Mouse (Mus musculus): ENCODE results near the gene Rassf3. TPM values are rescaled to one million over a fixed set of nuclear protein-coding genes. Genes with fewer than 3 reads are reported as not detected.

The Rassf3 gene
- total RNA-seq (2021), result 10 to 100 TPM; 47.9 to 49.1 TPM
- long read RNA-seq, experiment 1, transcript Rassf3-201 (5 exons, 3,522 nt), result major isoform, 75 of 97 reads
- long read RNA-seq, experiment 1, partial matches to known transcripts, result 6 of 97 reads
- long read RNA-seq, experiment 1, other reads (novel, unspliced or antisense), result 16 of 97 reads
- long read RNA-seq, experiment 2, transcript Rassf3-201 (5 exons, 3,522 nt), result major isoform, 47 of 64 reads
- long read RNA-seq, experiment 2, partial matches to known transcripts, result 1 of 64 reads
- long read RNA-seq, experiment 2, other reads (novel, unspliced or antisense), result 16 of 64 reads

DNA sequence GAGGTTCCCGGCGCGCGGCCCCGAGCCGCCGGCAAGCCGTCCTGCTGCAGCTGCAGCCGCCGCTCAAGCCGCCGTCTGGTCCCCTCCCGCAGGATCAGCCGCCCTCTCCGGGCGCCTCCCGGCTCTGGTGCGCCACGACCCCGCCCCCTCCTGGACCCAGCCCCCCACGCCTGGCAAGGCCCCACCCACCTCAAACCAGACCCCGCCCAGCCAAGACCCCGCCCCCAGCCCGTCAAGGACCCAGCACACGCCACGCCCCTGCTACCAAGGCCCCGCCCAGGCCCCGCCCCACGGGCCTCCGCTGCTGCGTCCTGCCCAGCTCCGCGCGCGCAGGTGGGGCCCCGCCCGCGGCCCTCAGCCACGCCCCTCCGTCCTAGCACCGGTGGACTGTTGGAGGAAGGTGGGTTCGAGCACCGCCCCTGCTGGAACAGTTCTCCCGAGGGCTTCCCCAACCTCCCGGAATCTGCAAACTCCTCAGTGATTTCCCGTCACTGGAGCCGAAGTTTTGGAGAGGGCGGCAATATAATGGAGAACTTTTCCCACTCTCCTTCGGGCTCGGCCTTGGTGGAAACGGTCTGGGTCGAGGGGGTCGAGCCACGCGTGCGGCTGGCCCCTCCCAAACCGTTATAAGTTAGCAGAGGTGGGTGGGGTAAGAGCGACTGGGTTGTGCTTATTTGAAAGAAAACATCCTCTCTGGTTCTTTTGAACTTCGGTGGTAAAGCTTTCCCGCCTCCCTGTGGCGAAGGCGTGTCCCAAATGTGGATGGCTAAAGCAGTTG lies at the start of gene Rassf3:
Gene Rassf3, minus strand, starts transcription at position 158 of the 778 bp plus-strand sequence.
- peak; percentile 100 for DNase-seq

DNA sequence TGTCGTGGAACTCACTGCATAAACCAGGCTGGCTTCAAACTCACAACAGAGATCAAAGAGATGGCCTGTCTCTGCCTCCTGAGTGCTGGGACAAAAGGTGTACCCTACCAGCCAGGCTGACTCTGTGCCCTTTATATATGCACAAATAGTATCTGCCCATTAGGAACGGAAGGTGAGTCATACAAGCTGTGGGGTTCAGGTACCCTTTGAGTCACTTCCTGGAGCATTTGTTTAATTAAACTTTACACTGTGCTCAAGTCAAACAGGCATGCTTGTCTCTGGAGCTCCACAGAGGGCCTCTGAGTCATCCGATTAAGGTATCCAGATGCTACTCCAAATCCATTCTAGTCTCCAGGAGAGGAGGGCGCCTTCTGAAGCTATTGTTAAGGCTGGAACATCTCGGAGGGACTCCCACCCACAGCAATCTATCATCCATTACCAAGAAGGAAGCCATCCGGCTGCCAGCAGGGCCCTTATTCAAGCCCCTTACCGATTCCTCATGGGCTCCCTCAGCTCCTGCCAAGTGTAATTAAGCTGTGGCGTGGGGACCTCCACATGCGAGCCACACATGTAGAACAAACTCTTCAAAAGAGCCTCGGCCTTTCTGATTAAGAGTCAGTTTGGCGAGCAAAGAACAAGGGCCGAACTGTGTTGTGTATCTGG lies 44.9 kb upstream of the Rassf3 start:
- DNase-seq, result no peak

DNA sequence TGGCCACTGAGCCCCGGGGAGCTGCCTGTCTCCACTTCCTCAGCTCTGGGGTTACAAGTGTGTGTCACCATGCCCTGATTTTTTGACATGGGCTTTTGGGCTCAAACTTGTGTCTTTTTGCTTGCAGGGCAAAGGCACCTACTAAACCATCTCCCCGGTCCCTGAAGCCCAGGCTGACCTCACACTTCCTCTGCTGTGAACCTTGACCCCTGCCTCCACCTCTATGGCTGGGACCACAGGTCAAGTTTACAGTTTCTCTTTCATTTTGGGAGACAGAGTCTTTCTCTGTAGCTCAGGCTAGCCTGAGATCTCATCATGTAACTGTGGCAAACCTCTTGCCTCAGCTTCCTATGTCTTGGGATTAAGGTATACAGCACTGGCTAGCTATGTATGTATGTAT lies 43.6 kb upstream of the Rassf3 start:
- DNase-seq, result no peak

DNA sequence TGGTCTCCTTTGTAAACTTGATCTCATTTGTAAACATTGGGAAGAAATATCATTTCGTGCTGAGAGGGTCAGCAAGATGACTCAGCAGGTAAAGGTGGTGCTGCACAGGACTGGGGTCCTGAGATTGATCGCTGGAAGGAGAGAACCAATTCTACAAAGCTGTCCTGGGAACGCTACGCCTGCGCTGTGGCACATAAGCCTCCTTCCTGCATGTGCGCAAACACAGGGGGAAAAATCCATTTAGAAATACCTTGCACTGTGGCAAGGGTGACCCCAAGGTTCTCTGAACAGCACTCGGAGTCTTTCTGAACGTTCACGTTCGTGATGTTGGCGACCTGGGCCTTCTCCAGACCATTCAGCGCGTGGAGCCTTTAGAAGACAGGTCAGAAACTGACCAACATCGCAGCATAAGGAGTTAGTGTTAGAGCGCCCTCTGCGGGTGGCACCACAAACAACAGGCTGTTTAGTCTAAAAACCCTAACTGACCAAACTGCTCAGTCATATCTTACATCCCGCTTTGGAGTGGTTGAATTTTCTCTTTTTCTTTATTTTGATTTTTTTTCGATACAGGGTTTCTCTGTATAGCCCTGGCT lies 40.0 kb upstream of the Rassf3 start:
- DNase-seq, result peak; percentile 91

DNA sequence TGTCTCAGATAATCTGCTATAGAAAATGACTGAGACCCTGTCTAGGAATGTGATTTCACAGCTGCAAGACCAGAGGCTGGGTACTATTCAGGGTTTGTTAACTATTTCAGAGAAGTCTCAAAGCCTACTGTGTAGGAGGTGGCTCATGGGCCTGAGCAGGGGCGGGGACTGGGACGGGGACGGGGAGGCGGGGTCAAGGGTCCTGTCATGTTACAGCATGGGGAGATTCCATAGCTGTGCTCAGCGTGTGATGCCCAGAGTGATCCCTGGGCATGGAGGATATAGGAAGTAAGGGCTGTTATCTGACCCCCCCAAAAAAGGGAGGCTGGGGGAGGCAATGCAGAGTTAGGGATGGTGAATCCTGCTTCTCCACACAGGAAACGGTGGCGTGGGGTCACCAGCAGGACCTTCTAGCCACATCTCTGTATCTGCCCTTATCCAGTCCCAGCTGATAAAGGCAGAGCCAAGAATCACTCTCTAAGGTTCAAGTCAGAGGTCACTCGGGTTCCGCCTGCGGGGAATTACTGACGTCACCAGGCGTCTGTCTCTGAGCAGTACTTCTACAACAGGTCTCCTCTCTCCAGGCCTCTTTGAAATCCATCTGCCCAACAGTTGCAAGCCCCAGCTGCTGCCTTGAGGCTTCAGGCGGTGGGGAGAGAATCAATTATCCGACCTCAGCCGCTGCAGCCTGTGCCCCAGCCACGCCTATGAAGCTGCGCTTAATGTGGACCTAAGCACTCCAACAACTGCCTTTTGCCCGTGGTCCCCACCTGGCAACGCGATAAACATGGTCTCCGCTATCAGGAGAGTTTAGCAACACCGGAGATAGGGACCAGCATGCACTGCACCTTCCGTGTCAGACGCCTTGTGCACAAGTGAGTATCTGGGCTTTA lies 33.9 kb upstream of the Rassf3 start:
- peak; percentile 66 for DNase-seq

DNA sequence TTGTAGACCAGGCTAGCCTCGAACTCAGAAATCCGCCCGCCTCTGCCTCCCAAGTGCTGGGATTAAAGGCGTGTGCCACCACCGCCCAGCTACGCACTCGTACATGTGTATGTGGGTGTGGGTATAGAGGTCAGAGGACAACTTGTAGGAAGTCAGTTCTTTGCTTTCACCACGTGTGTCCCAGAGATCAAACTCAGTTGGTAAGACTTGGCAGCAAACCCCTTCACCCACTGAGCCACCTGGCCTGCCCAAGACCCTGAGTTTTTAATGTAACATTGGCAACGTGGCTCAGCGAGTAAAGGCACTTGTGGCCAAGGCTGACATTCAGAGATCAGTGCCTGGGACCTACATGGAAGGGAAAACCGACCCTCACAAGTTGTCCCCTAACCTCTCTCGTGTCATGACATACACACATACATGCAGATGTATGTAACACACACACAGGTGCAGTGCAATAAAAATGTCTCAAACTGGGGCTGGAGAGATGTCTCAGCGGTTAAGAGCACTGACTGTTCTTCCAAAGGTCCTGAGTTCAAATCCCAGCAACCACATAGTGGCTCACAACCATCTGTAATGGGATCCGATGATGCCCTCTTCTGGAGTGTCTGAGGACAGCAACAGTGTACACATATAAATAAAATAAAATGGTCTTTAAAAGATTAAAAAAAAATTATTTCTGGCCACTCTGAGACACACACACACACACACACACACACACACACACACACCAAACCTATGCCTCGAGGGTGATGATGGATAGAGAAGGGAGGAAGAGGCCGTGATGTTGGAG lies 31.8 kb upstream of the Rassf3 start:
- DNase-seq, result no peak

DNA sequence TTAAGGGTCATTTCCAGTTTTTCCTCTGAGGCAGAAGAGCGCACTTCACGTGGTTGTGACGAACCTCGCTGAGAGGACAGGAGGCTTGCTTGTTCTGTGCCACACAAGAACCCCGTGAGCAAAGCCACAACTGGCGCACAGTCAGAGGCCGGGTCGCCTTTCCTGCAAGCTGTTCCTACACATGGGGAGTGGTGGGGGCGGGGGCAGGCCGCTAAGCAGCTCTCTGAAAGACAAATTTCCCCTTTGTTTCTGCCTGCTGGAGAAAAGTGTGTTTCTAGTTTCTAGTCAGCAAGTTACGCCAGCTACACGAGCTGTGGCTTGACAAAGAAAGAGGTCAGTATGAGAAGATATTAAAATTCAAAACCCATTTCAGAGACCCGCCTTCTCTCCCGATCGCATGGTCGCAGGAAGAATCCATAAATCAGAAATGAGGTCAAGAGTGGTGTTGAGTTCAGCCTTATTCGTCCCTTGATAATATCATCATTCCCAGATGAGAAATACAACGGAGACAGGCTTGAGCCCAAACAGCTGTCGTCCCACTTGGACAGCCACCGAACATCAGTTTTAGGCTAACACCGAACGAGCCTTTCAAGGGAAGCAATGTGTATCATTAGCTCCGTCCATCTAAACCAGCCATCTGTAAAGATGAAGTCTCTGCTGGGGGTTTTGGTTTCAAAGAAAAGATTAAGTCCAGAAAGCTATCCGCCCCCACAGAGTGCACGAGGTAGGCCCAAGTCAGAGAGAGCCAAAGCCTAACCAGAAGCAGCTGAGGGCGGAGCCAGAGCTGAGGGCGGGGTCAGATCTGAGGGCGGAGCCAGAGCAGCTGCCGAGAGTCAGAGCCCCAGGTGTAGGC lies 30.8 kb upstream of the Rassf3 start:
- DNase-seq, result peak; percentile 72

DNA sequence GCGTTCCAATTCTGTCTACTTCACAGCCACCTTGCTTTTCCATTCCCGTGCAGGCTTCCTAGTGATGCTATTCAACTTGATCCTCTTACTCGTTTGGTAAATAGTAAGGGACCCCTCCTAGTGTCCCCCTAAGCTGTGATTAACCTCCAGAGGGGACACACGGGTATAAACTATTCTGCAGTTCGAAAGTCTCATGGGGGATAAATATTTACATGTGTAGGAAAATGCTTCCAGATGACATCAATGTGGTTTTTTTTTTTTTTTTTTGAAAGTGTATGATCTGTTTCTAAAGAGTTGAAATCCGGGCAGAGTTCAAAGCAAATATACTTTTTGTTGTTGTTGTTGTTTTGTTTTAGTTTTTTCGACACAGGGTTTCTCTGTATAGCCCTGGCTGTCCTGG lies 29.8 kb upstream of the Rassf3 start:
- no peak for DNase-seq

DNA sequence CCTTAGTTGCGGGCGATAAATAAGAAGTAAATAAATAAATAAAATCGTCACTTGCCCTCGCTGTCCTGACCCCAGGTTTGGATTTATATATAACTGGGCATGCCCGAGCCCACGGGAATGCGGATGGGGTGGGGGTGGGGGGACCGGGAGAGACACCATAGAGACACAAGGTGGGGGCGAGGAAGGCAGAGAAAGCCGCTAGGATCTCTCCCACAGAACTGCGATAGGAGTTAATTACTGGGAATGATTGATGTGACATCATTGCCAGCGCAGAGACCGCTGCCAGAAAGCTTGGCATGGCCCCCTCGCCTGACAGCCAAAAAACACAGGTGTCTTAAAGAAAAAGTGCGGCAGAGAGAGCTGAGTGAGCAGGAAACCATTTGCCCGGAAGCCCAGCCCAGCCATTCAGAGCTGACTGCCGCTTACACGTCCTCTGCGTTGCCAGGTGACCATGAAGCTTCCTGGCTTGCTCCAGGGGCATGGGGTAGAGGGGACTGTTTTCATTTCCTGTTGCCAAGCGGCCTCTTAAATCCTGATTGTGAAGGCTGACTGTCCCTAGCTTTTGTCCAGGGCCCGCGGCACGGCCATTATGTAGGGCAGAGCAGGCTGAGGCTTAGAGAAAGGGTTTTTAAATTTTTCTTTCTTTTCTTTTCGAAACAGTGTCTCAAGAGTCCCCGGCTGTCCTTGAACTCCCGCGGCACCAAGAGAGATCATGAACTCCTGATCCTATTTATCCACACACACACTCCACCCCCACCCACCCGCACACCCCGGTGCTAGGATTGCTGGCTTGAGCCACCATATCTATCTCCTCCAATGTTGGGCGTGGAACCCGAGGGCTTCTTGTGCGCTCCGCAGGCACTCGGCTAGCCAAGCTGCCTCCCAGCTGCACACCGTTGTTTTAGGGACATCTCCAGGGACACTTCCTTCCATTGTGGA lies 29.1 kb upstream of the Rassf3 start:
- DNase-seq, result peak; percentile 86

DNA sequence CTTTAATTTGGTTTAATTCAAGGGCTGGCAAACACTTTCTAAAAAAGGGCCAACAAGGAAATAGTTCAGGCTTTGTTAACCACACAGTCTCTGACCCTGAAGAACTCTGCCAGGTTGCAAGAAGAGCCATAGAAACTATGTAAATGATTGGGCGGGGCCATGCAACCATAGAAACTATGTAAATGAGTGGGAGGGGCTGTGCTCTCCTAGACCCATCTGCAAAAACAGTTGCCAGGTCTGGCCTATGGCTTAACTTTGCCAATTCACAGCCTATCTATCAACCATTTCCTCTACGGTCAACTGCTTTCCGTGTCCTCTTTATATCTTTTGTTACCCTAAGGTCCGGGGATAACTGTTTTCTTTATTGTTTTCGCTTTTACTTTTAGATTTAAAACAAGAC lies 25.0 kb upstream of the Rassf3 start:
- DNase-seq, result no peak

DNA sequence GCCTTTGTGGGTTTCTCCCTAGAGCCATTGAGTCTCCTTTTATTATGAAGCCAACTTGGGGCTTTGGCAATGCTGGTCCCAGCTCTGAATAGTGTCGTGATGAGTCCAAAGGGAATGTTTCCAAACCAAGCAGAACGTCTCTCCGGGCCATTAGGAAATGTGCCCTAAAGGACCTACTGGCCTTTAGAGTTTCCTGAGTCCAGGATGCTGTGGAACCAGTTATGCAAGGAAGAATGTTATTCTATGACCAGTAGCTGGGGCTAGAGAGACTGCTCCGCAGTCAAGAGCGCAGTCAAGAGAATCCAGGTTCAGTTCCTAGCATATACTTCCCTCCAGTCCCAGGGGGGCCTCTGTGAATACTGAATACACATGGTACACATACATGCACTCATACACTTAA lies 23.9 kb upstream of the Rassf3 start:
- DNase-seq, result peak; percentile 22

DNA sequence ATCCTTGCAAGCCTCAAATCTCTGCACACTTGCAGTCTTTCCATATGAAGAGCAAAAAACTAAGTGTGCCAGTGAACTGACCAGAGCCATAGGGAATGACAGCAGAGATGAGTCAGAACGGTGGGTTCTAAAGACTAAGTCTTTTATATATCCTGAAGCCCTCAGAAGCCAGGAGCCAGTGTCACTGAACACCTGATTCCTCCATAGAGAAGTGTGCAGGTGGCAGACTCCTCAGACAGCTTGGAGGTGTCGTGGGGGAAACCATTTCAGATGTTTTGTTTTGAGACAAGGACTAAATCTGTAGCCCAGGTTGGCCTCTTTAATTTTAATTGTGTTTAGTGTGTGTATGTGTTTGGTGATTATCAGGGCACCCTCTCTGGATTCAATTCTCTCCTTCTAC lies 22.9 kb upstream of the Rassf3 start:
- DNase-seq, result no peak

DNA sequence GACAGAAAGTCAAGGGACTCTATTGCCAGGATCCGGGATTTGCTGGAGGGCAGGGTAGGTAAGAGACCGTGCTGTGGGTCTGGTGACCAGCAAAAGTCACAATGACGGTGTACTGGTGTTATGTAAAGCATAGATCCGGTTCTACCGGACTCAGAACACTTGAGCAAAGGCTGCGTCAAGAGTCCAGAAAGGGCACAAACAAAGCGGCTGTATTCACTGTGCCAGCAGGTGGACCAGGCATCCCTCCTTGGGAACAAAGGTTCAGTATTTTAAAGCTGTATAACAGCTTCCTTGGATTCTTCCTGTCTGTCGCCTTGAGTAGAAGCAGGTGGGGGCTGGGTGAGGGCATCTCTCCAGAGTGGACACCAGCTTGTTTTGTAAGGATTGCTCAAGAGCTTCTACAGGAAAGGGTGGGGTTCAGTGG lies 22.3 kb upstream of the Rassf3 start:
- DNase-seq, result peak; percentile 41

DNA sequence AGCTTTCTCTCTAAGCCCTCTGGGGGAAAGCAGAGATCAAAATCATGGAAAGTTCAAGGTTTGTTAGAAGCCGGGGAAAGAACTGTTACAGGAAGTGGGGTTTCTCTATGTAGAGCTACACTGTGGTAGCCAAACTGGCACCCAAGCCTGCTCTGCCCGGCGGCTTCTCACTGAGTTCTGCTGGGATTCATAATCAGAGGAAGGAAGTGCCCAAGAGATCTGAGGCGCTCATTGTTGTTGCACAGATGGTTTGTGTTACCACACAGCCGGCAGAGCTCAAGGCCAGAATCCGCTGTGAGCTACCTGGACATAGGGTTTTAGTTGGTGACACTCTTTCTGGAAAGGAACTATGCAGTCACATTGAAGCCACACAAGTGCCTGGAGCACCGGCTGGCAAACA lies 21.8 kb upstream of the Rassf3 start:
- peak; percentile 19 for DNase-seq

DNA sequence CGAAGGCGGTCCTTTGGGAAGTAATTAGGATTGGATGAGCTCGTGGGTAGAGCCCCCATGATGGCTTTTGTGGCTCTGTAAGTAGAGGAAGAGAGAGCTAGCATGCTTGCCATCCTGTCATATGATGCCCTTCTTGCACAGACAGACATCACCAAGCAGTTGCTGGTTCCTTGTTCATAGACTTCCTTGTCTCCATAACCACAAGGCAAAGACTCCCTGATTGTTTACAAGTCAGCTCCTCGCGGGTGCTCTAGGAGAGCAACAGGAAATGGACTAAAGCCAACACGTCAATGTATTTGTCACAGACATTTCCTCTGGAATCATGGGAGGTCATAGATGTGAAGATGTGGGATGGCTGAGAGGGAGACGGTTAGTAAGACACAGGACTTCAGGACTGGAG lies 20.5 kb upstream of the Rassf3 start:
- no peak for DNase-seq

DNA sequence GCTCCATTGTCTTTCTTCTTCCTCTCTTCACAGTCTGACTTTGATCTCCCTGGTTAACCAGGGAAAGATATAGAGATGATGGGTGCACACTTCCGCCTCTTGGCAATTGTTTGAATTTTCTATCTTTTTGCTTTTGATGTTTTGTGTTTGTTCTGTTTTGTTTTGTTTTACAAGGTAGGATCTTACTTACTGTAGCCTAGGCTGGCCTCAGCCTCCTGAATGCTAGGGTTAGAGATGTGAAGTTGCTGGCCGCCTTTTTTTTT lies 17.9 kb upstream of the Rassf3 start:
- no peak for DNase-seq

DNA sequence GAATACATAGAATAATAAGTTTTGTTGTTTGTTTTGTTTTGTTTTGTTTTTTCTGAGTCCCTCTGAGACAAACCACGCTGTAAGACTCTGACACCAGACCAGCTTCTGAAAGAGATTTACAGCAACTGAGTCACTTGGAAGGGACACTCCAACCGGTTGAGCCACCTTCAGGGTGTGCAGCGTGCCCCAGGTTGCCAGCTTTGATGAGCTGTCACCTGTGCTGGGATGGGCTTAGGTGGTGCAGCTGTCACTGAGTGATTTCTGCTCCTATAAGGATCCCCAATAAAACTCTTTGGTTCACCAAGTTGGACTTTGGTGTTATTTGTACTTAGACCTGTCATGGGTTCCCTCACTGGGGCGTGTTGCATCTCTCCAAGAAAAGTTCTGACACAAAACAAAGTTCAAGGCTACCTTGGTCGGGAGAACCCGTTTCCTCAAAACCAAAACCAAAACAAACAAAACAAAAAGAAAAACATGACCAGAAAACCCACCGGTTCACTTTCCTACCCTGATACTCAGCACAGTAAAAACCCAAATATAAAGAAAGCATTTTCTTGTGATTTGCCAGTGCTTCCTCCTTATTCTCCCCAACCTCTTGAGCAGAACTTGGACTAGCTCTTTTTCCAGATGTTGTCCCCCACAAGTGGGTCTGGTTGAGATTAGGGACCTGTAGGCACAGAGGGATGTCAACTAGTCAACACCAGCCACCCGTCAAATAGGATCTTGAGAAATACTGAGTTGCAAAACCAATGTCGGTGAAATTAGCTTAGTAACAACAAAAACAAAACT lies 17.4 kb upstream of the Rassf3 start:
- no peak for DNase-seq

DNA sequence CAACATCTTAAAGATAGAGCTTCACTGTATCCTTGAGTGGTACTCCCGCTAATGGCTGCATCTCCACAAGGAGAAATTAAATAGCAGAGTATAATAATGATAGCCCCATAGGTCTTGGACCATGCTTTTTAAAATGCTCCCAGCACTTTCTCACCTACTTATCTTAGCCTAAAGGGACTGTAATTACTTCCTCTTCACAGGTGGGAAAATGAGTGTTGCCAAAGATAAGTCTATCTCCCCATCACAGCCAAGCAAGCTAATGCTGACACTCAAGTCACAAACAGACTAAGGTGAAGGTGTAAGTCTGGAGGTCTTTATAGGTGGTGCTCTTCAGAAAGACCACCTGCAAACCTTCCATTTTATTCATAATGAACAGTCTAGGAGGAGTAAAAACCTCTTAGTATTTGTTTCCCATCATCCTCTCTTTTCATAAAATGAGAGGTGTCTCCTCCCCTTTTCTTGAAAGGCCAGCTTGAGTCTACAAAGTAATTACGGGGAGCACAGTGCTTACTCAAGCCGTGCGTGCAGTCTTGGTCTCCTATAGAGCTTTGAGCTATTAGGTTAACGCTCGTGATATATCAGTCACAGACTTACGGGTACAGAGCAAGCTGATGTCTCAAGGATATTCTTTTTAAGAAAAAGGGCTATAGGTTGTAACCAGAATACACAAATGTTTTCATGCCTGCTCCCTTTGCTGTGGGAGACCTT lies 16.6 kb upstream of the Rassf3 start:
- DNase-seq, result no peak

All from adrenal gland, postnatal 10 days (tissue).